Mouse (Mus musculus): ENCODE measurements around the gene Rfx3.

The Rfx3 gene

GRCm38 (mm10) chr19:28010471-28011395 is at the start of gene Rfx3:
Gene Rfx3 (minus strand): TSS chr19:28011166.
- peak; percentile 90 for DNase-seq (ENCODE audit: low read depth, low spot score)

DNA sequence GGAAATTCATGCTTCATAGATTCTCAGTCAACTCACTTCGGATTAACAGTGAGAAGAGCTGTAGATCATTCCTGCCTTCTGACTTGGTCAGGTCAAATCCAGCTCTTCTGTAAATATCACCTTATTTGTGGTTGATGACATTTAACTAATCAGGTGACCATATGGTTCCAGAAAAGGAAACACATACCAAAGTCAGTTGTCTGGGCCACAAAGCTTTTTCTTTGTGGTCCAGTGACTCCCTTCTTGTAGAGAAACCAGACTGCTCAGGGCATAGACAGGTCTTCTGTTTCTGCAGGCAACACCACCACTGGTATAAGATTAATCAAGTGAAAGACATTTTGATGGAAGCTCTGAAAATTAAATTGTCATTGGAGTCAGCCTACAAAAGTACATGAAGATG is 41.1 kb upstream of the Rfx3 start:
- no peak for DNase-seq (ENCODE audit: low read depth, low spot score)

DNA sequence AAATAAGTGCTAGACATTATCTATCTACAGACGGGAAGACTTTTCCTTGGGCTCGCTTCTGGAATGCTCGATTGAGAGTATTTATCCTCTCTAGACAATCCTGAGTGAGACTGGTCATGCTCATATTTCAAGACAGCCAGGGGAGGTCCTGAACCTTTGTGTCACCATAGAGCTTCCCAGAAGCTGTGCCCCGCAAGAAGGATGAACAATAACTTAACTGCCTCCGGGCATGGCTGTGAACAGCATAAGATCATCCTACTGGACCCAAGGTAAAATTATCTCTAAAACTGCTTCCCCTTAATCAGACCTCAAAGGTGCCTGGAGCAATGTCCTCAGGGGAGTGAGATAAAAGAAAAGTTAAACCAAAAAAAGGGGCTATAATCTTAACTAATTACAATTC is 40.6 kb upstream of the Rfx3 start:
- DNase-seq (ENCODE audit: low read depth, low spot score): no peak

GRCm38 (mm10) chr19:28049280-28049679 is 38.3 kb upstream of the Rfx3 start:
- no peak for DNase-seq (ENCODE audit: low read depth, low spot score)

- DNase-seq (ENCODE audit: low read depth, low spot score): no peak
Measured at GRCm38 (mm10) chr19:28046806-28047205, 35.8 kb upstream of the Rfx3 start.

DNA sequence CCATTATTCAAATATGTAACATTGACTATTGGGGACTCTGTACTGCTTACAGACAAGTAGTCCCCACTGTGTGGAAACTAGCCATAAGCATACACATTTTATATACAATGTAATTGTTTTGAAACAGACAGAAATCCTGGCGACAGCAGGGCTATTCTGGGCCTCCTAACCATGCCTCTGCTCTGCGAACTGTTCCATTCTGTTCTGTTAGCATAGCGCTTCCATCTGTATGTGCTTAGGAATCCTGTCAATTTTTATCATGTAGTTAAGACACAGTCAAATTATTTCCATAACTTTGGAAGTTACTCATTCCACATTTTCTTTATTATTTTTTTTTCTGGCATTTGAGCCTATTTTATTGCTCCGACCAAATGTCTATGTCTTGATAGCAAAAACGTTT is 34.0 kb upstream of the Rfx3 start:
- DNase-seq (ENCODE audit: low read depth, low spot score): no peak

DNA sequence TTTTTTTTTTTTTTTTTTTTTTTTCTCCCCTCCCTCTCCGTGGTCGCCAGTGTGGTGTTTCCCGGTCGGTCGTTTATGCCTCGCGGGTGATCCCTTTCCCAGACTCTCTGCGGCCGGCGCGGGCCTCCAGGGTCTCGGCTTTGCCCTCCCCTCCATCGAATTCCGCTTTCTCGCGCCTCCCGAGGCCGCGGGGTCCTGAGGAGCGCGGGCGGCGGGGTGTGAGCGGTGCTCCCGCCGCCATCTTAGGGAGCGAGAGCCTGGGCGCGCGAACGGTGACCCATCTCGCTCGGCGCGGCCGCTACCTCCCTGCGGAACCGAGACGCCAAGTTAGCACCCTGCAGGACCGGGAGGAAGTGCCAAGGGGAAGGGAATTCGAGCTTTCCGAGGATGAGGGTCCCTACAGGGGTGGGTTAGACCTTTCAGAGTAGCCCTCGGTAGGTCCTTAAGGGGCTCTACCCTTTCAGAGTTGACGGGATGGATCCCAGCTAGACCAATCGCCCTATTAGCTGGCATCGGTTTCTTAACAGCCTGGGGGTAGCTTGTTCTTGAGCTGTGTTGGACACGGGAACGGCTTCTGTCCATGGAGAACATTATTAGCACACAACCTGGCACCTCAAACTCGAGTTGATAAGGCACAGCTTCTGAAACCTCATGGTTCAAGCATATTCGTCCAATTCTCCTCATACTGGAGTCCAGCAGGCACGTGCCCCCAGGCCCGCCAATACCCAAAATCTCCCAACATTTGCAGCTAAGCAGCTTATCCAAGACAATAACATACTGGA is 943 bp upstream of the Rfx3 start:
- no peak for DNase-seq (ENCODE audit: low read depth, low spot score)

GRCm38 (mm10) chr19:28011396-28011717 is 391 bp upstream of the Rfx3 start:
- DNase-seq (ENCODE audit: low read depth, low spot score): peak; percentile 98

GRCm38 (mm10) chr19:28009587-28010281 is 1.2 kb downstream of the Rfx3 start:
- peak; percentile 63 for DNase-seq (ENCODE audit: low read depth, low spot score)

GRCm38 (mm10) chr19:28004190-28004589 is 6.8 kb downstream of the Rfx3 start:
- DNase-seq (ENCODE audit: low read depth, low spot score): no peak

DNA sequence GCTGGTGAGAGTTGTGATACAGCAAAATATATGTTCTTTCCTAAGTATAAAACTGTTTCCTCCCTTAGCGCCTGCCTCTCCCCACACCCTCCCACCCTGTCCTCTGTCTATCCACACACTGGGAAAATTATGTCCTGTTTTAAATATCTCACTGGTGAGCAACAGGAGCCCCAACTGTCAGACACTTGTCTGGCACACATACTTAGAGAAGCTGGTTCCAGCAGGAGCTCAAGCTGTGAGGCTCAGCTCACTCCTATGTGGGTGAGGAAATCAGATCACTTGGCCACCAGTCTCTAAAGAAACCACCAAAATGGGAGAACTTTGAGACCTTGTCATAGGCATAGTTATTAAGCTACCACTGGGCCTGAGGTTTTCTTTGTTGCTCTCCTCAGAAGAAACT is 7.5 kb downstream of the Rfx3 start:
- DNase-seq (ENCODE audit: low read depth, low spot score): peak; percentile 14

DNA sequence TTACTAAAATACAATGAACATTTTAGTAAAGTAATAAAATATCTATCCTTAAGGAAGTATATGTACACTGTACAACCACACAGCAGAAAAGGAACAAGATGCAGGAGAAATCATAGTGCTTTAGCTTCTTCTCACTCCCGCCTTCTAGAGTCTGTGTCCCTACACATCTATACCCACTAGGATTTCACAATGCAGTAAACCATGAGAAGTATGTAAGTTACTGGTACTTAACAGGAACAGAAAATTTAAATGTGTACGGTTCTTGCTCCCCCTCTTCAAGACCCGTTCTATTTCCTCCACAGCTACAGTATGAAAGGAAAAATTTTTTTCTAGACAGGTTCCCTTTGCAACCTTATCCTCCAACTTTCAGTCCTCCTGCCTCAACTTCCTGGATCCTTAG is 8.3 kb downstream of the Rfx3 start:
- no peak for DNase-seq (ENCODE audit: low read depth, low spot score)

DNA sequence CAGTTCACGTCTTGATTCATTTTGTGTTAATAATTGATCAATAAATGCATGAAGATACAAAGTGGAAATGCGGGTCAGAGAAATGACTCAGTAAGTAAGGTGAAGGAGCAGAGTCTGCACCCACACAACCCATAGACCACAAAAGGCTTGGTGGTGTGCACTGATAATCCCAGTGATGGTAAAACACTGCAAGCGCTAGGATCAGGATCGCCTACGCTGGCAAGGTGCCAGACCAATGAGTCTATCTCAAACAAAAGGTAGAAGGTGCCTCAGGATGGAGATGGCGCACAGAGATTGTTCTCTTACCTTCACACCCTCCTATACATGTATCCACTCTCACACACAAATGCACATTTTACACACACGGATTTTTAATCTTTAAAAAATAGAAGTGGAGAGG is 18.2 kb downstream of the Rfx3 start:
- no peak for DNase-seq (ENCODE audit: low read depth, low spot score)

- peak; percentile 72 for DNase-seq (ENCODE audit: low read depth, low spot score)
Measured at GRCm38 (mm10) chr19:27988746-27989145, 22.2 kb downstream of the Rfx3 start.

DNA sequence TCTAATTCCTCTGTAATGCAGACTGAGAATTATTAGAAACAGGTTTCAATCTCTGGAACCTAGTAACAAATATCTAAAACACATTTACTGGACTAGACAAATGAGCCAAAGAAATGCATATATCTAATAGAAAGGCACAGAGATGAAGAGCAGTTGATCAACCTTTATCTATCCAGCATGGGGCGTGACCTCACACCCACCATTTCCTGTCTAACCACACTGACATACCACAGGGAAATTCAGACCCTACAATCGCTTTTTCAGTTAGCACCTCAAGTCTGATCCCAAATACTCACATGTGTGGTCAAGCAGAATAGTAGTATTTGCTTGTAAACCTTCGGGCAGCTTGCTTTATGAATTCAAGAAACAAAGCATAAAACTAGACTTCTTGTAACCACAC is 43.4 kb downstream of the Rfx3 start:
- DNase-seq (ENCODE audit: low read depth, low spot score): no peak

DNA sequence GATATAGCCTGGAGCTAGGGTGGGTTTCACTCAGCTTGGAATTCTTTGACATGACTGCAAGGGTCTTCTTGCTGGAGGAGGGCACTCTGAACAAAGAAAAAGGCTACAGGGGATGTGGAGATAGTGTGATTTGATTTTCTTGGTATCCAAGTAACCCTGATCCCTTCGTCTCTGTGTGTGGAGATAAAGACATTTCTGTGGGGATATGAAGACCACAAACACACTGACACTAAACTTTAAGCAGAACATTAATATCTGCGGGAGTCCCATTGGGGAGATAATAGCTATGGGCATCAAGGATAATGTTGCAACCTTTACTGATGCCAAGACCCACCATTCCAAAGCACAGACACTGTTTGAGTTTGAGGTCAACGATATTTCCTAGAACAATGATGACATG is 49.7 kb downstream of the Rfx3 start:
- DNase-seq (ENCODE audit: low read depth, low spot score): no peak

DNA sequence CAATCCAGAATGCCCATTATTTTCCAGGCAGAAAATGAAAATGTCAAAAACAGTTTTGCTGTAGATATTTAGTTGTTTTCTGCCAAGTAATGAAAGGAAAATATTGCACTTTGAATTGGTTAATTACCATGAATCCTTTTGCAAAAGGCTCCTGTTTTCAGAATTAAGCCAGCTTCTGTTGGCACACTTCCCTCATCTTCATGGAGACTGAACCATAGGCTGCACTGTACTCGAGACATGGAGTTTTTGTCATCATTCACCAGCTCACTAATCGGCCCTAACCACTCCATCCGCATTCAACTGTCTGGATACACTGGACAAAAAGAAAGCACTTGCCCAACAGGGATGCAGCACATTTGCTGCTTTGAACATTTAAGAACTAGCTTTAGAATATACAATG is 75.5 kb downstream of the Rfx3 start:
- no peak for DNase-seq (ENCODE audit: low read depth, low spot score)

DNA sequence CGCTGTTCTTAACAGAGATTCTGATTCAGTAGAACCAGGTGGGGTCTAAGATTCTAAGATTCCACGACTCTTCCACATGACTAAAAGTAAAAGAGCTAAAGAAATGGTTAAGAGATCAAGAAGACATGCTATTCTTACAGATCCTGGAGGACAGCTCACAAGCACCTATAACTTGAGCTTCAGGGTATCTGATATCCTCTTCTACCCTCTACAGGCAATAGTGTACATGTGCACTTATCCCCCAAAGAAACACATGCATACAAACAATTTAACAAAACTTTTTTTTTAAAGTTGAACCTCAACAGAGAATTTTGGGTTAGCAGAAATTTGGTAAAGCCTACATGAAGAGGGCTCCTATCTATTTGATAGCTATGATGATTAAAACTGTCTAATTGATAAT is 79.8 kb downstream of the Rfx3 start:
- no peak for DNase-seq (ENCODE audit: low read depth, low spot score)

GRCm38 (mm10) chr19:27926378-27926777 is 84.6 kb downstream of the Rfx3 start:
- no peak for DNase-seq (ENCODE audit: low read depth, low spot score)

DNA sequence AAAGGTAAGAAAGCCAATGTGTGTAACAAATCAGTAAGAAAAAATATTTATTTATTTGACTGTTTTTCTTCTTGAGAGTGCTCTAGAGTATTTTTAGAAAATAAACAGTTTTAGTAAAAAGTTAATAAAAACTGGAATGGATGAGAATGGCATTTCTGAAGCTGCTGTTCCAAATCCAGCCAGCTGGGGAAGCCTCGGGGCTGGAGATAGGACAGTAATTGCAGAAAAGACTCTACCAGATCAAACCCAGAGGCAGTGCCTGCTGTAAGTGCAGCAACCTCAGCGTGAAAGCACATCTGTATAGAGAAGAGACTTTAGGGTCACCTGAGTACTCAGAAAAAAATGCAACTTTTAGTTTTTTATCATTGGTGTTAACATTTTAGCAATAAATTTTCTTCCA is 91.9 kb downstream of the Rfx3 start:
- no peak for DNase-seq (ENCODE audit: low read depth, low spot score)

DNA sequence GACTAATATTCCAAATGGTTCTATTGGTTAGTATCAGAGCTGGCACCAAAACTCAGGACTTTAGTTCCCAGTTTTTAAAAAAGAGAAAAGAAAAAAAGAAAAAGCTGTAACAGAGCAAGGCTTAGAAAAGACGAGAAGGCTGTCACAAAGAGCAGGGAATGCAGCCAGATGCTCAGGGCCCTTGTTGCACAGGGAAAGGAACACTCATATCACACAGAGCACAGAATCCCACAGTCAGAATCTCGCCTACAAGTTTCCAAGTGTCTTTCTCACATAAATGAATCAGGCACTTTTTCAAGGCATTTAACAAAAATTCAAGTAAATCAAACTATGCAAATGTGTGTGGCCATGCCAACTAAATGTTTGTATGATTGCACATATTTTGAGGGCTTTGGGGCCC is 94.5 kb downstream of the Rfx3 start:
- DNase-seq (ENCODE audit: low read depth, low spot score): no peak

GRCm38 (mm10) chr19:27906976-27907375 is 104.0 kb downstream of the Rfx3 start:
- DNase-seq (ENCODE audit: low read depth, low spot score): no peak
